Mouse (Mus musculus): ENCODE results near the gene Rhox2a. TPM values are rescaled to one million over a fixed set of nuclear protein-coding genes. Genes with fewer than 3 reads are reported as not detected.
"Not testable (repeated sequence)": the region's sequence is repeated elsewhere in the genome, so short reads cannot be mapped to it uniquely, and the experiment has no call there.

The Rhox2a gene
- total RNA-seq (2021): not detected
- long read RNA-seq, experiment 1: 0 reads
- long read RNA-seq, experiment 2: 0 reads

GRCm38 (mm10) chrX:37244676-37245075 lies at the start of gene Rhox2a:
Gene Rhox2a, plus strand, starts transcription at chrX:37244976.
- DNase-seq (ENCODE audit: low spot score): not testable (repeated sequence)

- DNase-seq (ENCODE audit: low spot score): no peak
These were observed 46.1 kb upstream of the Rhox2a start for GRCm38 (mm10) chrX:37198676-37199075.

DNA sequence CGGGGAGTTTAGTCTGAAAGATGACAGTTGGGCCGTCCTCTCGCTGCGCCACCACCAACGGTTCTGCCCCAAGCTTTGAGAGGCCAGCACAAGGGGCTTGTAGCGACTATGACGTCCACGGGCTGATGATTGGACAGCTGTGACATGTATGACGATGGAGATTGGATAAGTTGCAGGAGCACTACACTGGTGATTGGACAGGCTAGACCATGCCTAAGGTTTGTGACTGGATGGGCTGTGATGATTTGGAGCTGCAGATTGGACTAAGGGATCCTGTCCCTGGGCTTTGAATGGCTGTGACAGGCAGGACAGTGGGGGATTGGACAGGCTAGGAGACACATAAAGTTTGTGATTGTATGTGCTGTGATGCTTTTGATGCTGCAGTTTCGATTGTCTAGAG lies 33.8 kb upstream of the Rhox2a start, which contains the start of gene Gm9:
Gene Gm9, minus strand, starts transcription at position 101 of the 400 bp plus-strand sequence.
- DNase-seq (ENCODE audit: low spot score): no peak

GRCm38 (mm10) chrX:37222158-37222557 lies 22.6 kb upstream of the Rhox2a start, which contains the start of gene Rhox1:
Gene Rhox1, minus strand, starts transcription at chrX:37222258.
- DNase-seq (ENCODE audit: low spot score): not testable (repeated sequence)

GRCm38 (mm10) chrX:37249619-37250018 lies 4.8 kb downstream of the Rhox2a start, which contains the start of gene Rhox3a:
Gene Rhox3a, plus strand, starts transcription at chrX:37249919.
- DNase-seq (ENCODE audit: low spot score): not testable (repeated sequence)

DNA sequence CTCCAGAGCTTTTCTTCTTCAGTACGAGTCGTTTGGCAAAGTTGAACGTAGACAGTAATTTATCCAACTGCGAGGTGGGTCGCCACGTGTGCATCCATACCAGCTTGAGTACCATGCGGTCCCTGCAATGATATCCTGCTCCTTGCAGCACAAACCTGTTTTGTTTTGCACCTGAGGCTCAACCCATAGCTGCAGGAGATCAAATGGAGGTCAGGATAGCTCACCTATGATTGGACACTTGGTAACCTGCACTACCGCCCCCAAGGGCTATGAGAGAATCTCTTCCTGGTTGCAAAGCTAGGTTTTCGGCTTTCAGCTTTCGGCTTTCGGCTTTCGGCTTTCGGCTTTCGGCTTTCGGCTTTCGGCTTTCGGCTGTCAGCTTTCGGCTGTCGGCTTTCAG lies 20.3 kb downstream of the Rhox2a start, which contains the start of gene Rhox4a:
Gene Rhox4a, plus strand, starts transcription at position 301 of the 400 bp plus-strand sequence.
- DNase-seq (ENCODE audit: low spot score): not testable (repeated sequence)

Other genes with a start within 250 kb of the Rhox2a start
- not detected for gene Sowahd, start 196.1 kb upstream of the Rhox2a start, total RNA-seq (2021)
- gene Rpl39, start 159.6 kb upstream of the Rhox2a start, total RNA-seq (2021): 100 to 1,000 TPM; 244 to 264 TPM
- gene Upf3b, start 134.7 kb upstream of the Rhox2a start, total RNA-seq (2021): 10 to 100 TPM in 1 of 2 experiments, 1 to 10 TPM in 1; 9.7 to 10.5 TPM
- gene Nkap, start 118.2 kb upstream of the Rhox2a start, total RNA-seq (2021): 1 to 10 TPM; 8.6 TPM
- gene Akap14, start 76.1 kb upstream of the Rhox2a start, total RNA-seq (2021): not detected
- gene Ndufa1, start 53.8 kb upstream of the Rhox2a start, total RNA-seq (2021): 100 to 1,000 TPM; 378 to 379 TPM
- gene Rnf113a1, start 53.7 kb upstream of the Rhox2a start, total RNA-seq (2021): 1 to 10 TPM; 2.2 to 2.4 TPM
- gene Gm9, start 33.9 kb upstream of the Rhox2a start, total RNA-seq (2021): not detected
- not detected for gene Rhox1, start 22.7 kb upstream of the Rhox2a start, total RNA-seq (2021)
- gene Rhox3a, start 4.9 kb downstream of the Rhox2a start, total RNA-seq (2021): not detected
- not detected for gene Rhox4a, start 20.4 kb downstream of the Rhox2a start, total RNA-seq (2021)
- gene Rhox3a2, start 135.1 kb downstream of the Rhox2a start, total RNA-seq (2021): not detected
- gene Rhox4a2, start 145.9 kb downstream of the Rhox2a start, total RNA-seq (2021): not detected
- gene Rhox2b, start 167.1 kb downstream of the Rhox2a start, total RNA-seq (2021): not detected
- gene Rhox4b, start 187.5 kb downstream of the Rhox2a start, total RNA-seq (2021): not detected
- not detected for gene Rhox2c, start 208.7 kb downstream of the Rhox2a start, total RNA-seq (2021)
- gene Rhox3c, start 213.6 kb downstream of the Rhox2a start, total RNA-seq (2021): not detected
- gene Rhox4c, start 235.4 kb downstream of the Rhox2a start, total RNA-seq (2021): not detected
- gene Rhox2d, start 248.5 kb downstream of the Rhox2a start, total RNA-seq (2021): not detected